Mouse (Mus musculus) neural tube, embryonic 11.5 days (tissue): Measurements from ENCODE around the gene Sox21. TPM values are rescaled to one million over a fixed set of nuclear protein-coding genes. Genes with fewer than 3 reads are reported as not detected.

Source experiments
- ATAC-seq: fragments of 200-750 bp; cut with Nextera tagmentation; 2 replicates; pipeline ENCODE4 v1.8.0; 2017; ENCODE audit warnings: moderate number of reproducible peaks, mild to moderate bottlenecking, moderate TSS enrichment, moderate library complexity; ENCODE audit not compliant: insufficient read depth, low FRiP score, low TSS enrichment
- DNase-seq: peaks from one replicate; pipeline ENCODE4 v3.0.0-alpha.2; 2015; ENCODE audit warnings: low spot score
- H3K27ac ChIP-seq: fragments of 300-500 bp; sonication (generic); 2 replicates; pipeline ENCODE4 v1.5.1; 2014; ENCODE audit warnings: low read depth, mild to moderate bottlenecking, low read length
- H3K27me3 ChIP-seq: fragments of 300-500 bp; sonication (generic); 2 replicates; pipeline ENCODE4 v1.6.1; 2014; ENCODE audit warnings: mild to moderate bottlenecking, low read length, mixed read lengths; ENCODE audit not compliant: control insufficient read depth, insufficient read depth
- H3K36me3 ChIP-seq: fragments of 300-500 bp; sonication (generic); 2 replicates; pipeline ENCODE4 v1.6.1; 2014; ENCODE audit warnings: mild to moderate bottlenecking, low read length, moderate library complexity, mixed read lengths; ENCODE audit not compliant: control insufficient read depth, insufficient read depth
- H3K4me1 ChIP-seq: fragments of 300-500 bp; sonication (generic); 2 replicates; pipeline ENCODE4 v1.6.1; 2014; ENCODE audit warnings: low read length, mixed read lengths; ENCODE audit not compliant: control insufficient read depth, insufficient read depth
- H3K4me2 ChIP-seq: fragments of 300-500 bp; sonication (generic); 2 replicates; pipeline ENCODE4 v1.6.1; 2014; ENCODE audit warnings: low read depth, mild to moderate bottlenecking, moderate library complexity
- H3K4me3 ChIP-seq: fragments of 300-500 bp; sonication (generic); 2 replicates; pipeline ENCODE4 v1.5.1; 2014; ENCODE audit warnings: low read depth, low read length
- H3K9ac ChIP-seq: fragments of 300-500 bp; sonication (generic); 2 replicates; pipeline ENCODE4 v1.6.1; 2014; ENCODE audit warnings: mild to moderate bottlenecking, low read length
- H3K9me3 ChIP-seq: fragments of 300-500 bp; sonication (generic); 2 replicates; pipeline ENCODE4 v1.6.1; 2016; ENCODE audit warnings: low read length; ENCODE audit not compliant: control insufficient read depth
- WGBS: fragments of 180-500 bp; shearing (Covaris S2); extraction: QIAGEN DNeasy Blood & Tissue Kit; methylation state at CpG from one replicate; pipeline ENCODE4 v1.1.7; 2014; 5-methylcytosine and 5-hydroxymethylcytosine counted together
- polyA plus RNA-seq: library from polyadenylated mRNA; unstranded; fragments of >200 nt; fragmentation: Nextera tagmentation; extraction: Ambion mirVana; gene quantifications from 2 replicates; pipeline ENCODE4 v1.2.1, GENCODE M21; 2014

Sox21 gene
- polyA plus RNA-seq, 1 experiment from 2014 or later, result 12.8 TPM

DNA sequence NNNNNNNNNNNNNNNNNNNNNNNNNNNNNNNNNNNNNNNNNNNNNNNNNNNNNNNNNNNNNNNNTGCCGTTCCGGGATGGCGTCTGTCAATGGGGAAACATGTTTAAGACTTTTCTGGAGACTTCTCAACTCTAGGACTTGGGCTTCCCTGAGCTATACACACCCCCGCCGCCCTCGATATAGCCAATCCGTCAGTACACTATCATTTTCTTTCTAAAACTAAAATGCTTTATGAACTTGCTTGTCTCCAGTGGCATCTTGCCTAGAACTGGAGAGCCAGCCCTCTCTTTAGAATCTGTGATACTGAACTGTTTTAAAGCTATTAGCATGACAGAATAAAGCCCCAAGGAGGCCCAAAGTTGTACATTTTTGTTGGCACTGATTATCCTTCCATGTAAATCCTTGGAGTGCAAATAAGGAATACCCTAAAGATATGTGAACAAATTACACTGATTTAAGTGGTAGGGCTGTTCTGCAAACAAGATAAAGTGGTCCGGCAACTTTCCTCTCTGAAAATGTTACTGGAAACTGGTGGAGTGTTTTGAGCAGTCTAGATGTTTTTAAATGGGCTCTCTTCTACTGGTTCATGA, 4.4 kb downstream of the Sox21 start:
- 0 out of 2 replicates have a peak overlapping the region, but pooled peaks have one; percentile 14 for H3K27ac ChIP-seq
- WGBS, result under 1% methylated on average over 8 of the region's 8 CpGs
- peak overlapping the region; percentile 36 for H3K4me2 ChIP-seq
- peaks cover 68% of the 10 kb centered on the region for H3K27me3 ChIP-seq
- peaks cover 19% of the 10 kb centered on the region for H3K4me1 ChIP-seq
- no peak for ATAC-seq
- H3K9ac ChIP-seq, result no peak overlapping the region; the same call in 1 of the 2 replicates
- peak overlapping the region; percentile 21 for H3K4me3 ChIP-seq
- DNase-seq, result peak; percentile 54
- no peaks in the 10 kb centered on the region for H3K36me3 ChIP-seq
- H3K9me3 ChIP-seq, result no peaks in the 10 kb centered on the region

GRCm38 (mm10) chr14:118226471-118227155, 10.2 kb downstream of the Sox21 start:
- under 1% methylated on average over 21 of the region's 21 CpGs for WGBS

GRCm38 (mm10) chr14:118225911-118226310, 10.9 kb downstream of the Sox21 start:
- peak; percentile 35 for ATAC-seq
- Histone ChIP-seq H3K4me3 (peak overlapping the region; percentile 13; the same call in 1 of the 2 replicates), H3K27ac (no peak overlapping the region), H3K4me1 (peaks cover 28% of the 10 kb centered on the region), H3K9me3 (no peaks in the 10 kb centered on the region), H3K4me2 (peak overlapping the region; percentile 41), H3K9ac (no peak overlapping the region), H3K36me3 (no peaks in the 10 kb centered on the region), H3K27me3 (peaks cover 55% of the 10 kb centered on the region)
- peak; percentile 71 for DNase-seq
- under 1% methylated on average over 21 of the region's 21 CpGs for WGBS

More at GRCm38 (mm10) chr14:118226471-118227155, 10.2 kb downstream of the Sox21 start:
- no peaks in the 10 kb centered on the region for H3K9me3 ChIP-seq
- no peak overlapping the region for H3K4me3 ChIP-seq
- peaks cover 29% of the 10 kb centered on the region for H3K4me1 ChIP-seq
- no peaks in the 10 kb centered on the region for H3K36me3 ChIP-seq
- peak overlapping the region; percentile 41 for H3K4me2 ChIP-seq
- peaks cover 58% of the 10 kb centered on the region for H3K27me3 ChIP-seq
- H3K27ac ChIP-seq, result no peak overlapping the region
- H3K9ac ChIP-seq, result no peak overlapping the region
- DNase-seq, result peak; percentile 57
- 0 out of 2 replicates have a peak, but pooled peaks have one; percentile 1 for ATAC-seq

DNA sequence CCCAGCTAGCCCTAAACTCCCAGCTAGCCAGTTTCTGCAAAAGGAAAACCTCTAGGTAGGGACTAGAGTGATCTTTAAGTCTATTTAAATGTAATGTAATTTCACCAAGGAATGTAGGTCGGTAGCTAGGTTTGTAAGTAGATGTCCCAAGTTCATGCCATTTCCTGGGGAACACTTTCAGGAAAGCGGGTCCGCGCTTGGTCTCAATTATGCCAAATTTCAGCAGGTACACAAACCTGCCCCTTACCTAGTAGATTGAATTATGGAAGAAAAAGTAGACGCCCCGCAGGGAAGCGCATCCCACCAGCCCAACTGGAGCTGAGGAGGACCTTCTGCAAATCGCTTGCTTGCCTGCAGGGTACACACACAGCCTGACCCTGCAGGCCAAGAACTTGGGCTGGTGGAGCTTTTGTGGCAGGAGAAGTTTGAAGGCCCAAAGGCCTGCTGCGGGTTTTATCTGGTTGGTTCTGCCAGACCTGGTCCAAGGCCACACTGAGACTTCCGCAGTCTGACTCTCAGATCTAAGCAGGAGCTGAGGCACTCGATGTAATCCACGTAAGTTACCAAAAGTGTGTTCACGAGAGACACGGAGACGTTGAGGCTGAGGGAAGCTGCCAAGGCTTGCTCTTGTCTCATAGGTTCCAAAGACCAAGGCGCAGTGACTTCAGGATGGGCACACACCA, 11.6 kb downstream of the Sox21 start:
- H3K27me3 ChIP-seq, result peaks cover 55% of the 10 kb centered on the region
- H3K4me3 ChIP-seq, result peak overlapping the region; percentile 13; the same call in 1 of the 2 replicates
- no peaks in the 10 kb centered on the region for H3K9me3 ChIP-seq
- H3K36me3 ChIP-seq, result no peaks in the 10 kb centered on the region
- H3K4me1 ChIP-seq, result peaks cover 27% of the 10 kb centered on the region
- DNase-seq (peak; percentile 34), ATAC-seq (no peak)
- no peak overlapping the region; the same call in 1 of the 2 replicates for H3K9ac ChIP-seq
- peak overlapping the region; percentile 41 for H3K4me2 ChIP-seq
- 11% methylated on average over 16 of the region's 16 CpGs for WGBS
- H3K27ac ChIP-seq, result no peak overlapping the region

- WGBS, result 98% methylated on average over 1 of the region's 1 CpGs
- Histone ChIP-seq H3K4me3 (no peak overlapping the region), H3K9ac (no peak overlapping the region), H3K27me3 (peaks cover 26% of the 10 kb centered on the region), H3K9me3 (no peaks in the 10 kb centered on the region), H3K36me3 (no peaks in the 10 kb centered on the region), H3K4me2 (no peak overlapping the region), H3K4me1 (peaks cover 8% of the 10 kb centered on the region; the same call in 1 of the 2 replicates), H3K27ac (no peak overlapping the region)
- ATAC-seq, result no peak
- DNase-seq, result no peak
Measured at GRCm38 (mm10) chr14:118220885-118221284, 15.9 kb downstream of the Sox21 start.

- H3K27ac ChIP-seq, result no peak overlapping the region
- ATAC-seq, result no peak
- no peak overlapping the region for H3K4me3 ChIP-seq
- H3K27me3 ChIP-seq, result no peaks in the 10 kb centered on the region
- H3K4me2 ChIP-seq, result no peak overlapping the region
- H3K9me3 ChIP-seq, result no peaks in the 10 kb centered on the region
- H3K36me3 ChIP-seq, result no peaks in the 10 kb centered on the region
- no peak overlapping the region for H3K9ac ChIP-seq
- no peak for DNase-seq
- 84% methylated on average over 8 of the region's 8 CpGs for WGBS
- no peaks in the 10 kb centered on the region for H3K4me1 ChIP-seq
Measured at GRCm38 (mm10) chr14:118216826-118217225, 20.0 kb downstream of the Sox21 start.

GRCm38 (mm10) chr14:118212188-118212804, 24.5 kb downstream of the Sox21 start:
- Histone ChIP-seq H3K4me2 (no peak overlapping the region), H3K27me3 (no peaks in the 10 kb centered on the region), H3K9me3 (no peaks in the 10 kb centered on the region), H3K4me3 (no peak overlapping the region), H3K36me3 (no peaks in the 10 kb centered on the region), H3K9ac (no peak overlapping the region), H3K27ac (no peak overlapping the region), H3K4me1 (no peaks in the 10 kb centered on the region)
- WGBS, result 82% methylated on average over 15 of the region's 15 CpGs
- ATAC-seq (no peak), DNase-seq (no peak)

DNA sequence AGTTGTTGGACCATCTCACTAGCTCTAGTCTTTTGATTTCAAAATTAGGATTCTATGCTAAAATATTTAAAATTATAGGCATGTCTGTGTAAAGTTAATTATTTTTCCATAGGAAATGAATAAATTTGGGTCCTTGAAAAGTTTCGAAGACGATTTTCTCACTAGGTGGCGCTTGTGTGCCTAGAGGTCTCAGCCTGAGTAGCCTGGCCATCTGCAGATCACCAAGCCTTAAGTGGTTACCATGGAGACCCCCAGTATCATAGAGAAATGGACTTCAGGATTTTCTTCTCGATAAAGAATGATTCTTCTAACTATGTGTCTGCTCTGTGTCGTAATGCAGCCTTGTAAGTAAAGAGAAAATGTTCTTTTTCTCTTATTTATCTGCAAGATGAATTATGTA, 27.2 kb downstream of the Sox21 start:
- Histone ChIP-seq H3K9me3 (no peaks in the 10 kb centered on the region), H3K36me3 (no peaks in the 10 kb centered on the region), H3K4me1 (no peaks in the 10 kb centered on the region), H3K4me2 (no peak overlapping the region), H3K27me3 (no peaks in the 10 kb centered on the region), H3K27ac (no peak overlapping the region), H3K9ac (no peak overlapping the region), H3K4me3 (no peak overlapping the region)
- WGBS, result 19% methylated on average over 5 of the region's 5 CpGs
- ATAC-seq (peak; percentile 53; the same call in 1 of the 2 replicates), DNase-seq (peak; percentile 54)
